Mouse (Mus musculus) C2C12 (cell line): ENCODE results near the gene Mbnl1.

Experiments
- CTCF ChIP-seq: IDR thresholded peaks from one replicate; pipeline ENCODE4 v1.5.1; 2011; ENCODE audit not compliant: control insufficient read depth, insufficient read depth, insufficient read length
- USF1 ChIP-seq: IDR thresholded peaks from one replicate; pipeline ENCODE4 v1.6.1; 2011; ENCODE audit warnings: low read depth, mild to moderate bottlenecking, control low read depth, moderate library complexity

- TF ChIP-seq USF1 (no peak), CTCF (no peak)
These were observed 131.6 kb downstream of the Mbnl1 start for GRCm38 (mm10) chr3:60604205-60604604.
